Mouse (Mus musculus) adrenal gland (tissue): Measurements from ENCODE around the gene Mki67.

ENCODE experiments used
- intact Hi-C: fragments of 180-260 bp; cut with DNase I; formaldehyde crosslinking; loops from one replicate; pipeline ENCODE4 v1.15.1; 2025
- long read RNA-seq, 2 experiments: library from polyadenylated mRNA; unstranded; transcript quantifications; one replicate each; pipeline ENCODE4 v2.0.0; 2020; ENCODE audit warnings: borderline replicate concordance in 1 of 2; ENCODE audit not compliant: insufficient replicate concordance in 1 of 2

Gene Mki67
- long read RNA-seq, experiment 1, partial matches to known transcripts = 1 of 2 reads
- long read RNA-seq, experiment 1, other reads (novel, unspliced or antisense) = 1 of 2 reads
- long read RNA-seq, experiment 2, partial matches to known transcripts = 3 of 3 reads
- long read RNA-seq, experiment 2, other reads (novel, unspliced or antisense) = 0 of 3 reads

GRCm38 (mm10) chr7:135715642-135716444, at the start of gene Mki67:
Mki67 (minus strand) TSS chr7:135716361.
- intact Hi-C loops = no loop called here

GRCm38 (mm10) chr7:135763311-135763710, 47.1 kb upstream of the Mki67 start:
- intact Hi-C loops = no loop called here

GRCm38 (mm10) chr7:135758754-135759510, 42.8 kb upstream of the Mki67 start:
- intact Hi-C loops = no loop called here

GRCm38 (mm10) chr7:135758171-135758570, 42.0 kb upstream of the Mki67 start:
- intact Hi-C loops = no loop called here

GRCm38 (mm10) chr7:135756984-135757586, 40.9 kb upstream of the Mki67 start:
- intact Hi-C loops = no loop called here

- intact Hi-C loops = no loop called here
Observed at GRCm38 (mm10) chr7:135748986-135749385, 32.8 kb upstream of the Mki67 start.

- intact Hi-C loops = no loop called here
Observed at GRCm38 (mm10) chr7:135747072-135747471, 30.9 kb upstream of the Mki67 start.

- intact Hi-C loops = no loop called here
Observed at GRCm38 (mm10) chr7:135746528-135746927, 30.4 kb upstream of the Mki67 start.

GRCm38 (mm10) chr7:135745091-135745490, 28.9 kb upstream of the Mki67 start:
- intact Hi-C loops = loop anchor here (2.0 kb wide), 1 partner anchor 56 kb away; no protein-coding TSS in a partner anchor

- intact Hi-C loops = no loop called here
Observed at GRCm38 (mm10) chr7:135740453-135740852, 24.3 kb upstream of the Mki67 start.

GRCm38 (mm10) chr7:135736581-135736886, 20.4 kb upstream of the Mki67 start:
- intact Hi-C loops = loop anchor here (5.0 kb wide), 1 partner anchor 54 kb away; no protein-coding TSS in a partner anchor

- intact Hi-C loops = loop anchor here (5.0 kb wide), 1 partner anchor 54 kb away; no protein-coding TSS in a partner anchor
Observed at GRCm38 (mm10) chr7:135735691-135736580, 19.8 kb upstream of the Mki67 start.

- intact Hi-C loops = loop anchor here (5.0 kb wide), 1 partner anchor 53 kb away; no protein-coding TSS in a partner anchor
Observed at GRCm38 (mm10) chr7:135734911-135735646, 18.9 kb upstream of the Mki67 start.

- intact Hi-C loops = no loop called here
Observed at GRCm38 (mm10) chr7:135734379-135734778, 18.2 kb upstream of the Mki67 start.

GRCm38 (mm10) chr7:135728038-135728437, 11.9 kb upstream of the Mki67 start:
- intact Hi-C loops = no loop called here

GRCm38 (mm10) chr7:135726707-135727106, 10.5 kb upstream of the Mki67 start:
- intact Hi-C loops = no loop called here

GRCm38 (mm10) chr7:135723672-135724341, 7.6 kb upstream of the Mki67 start:
- intact Hi-C loops = no loop called here

- intact Hi-C loops = no loop called here
Observed at GRCm38 (mm10) chr7:135722011-135722838, 6.1 kb upstream of the Mki67 start.
